Mouse (Mus musculus): ENCODE measurements around the gene Nrip3. TPM values are rescaled to one million over a fixed set of nuclear protein-coding genes. Genes with fewer than 3 reads are reported as not detected.

Nrip3 gene
- 0.57 TPM for polyA plus RNA-seq (2015; fragmentation: Illumina TruSeq; extraction: RNeasy Lipid Tissue Mini Kit (QIAGEN cat#74804); ENCODE audit: insufficient read depth, low replicate concordance)

GRCm38 (mm10) chr7:109781470-109782203, at the start of gene Nrip3:
TSS of gene Nrip3 (minus strand) at chr7:109782025.

DNA sequence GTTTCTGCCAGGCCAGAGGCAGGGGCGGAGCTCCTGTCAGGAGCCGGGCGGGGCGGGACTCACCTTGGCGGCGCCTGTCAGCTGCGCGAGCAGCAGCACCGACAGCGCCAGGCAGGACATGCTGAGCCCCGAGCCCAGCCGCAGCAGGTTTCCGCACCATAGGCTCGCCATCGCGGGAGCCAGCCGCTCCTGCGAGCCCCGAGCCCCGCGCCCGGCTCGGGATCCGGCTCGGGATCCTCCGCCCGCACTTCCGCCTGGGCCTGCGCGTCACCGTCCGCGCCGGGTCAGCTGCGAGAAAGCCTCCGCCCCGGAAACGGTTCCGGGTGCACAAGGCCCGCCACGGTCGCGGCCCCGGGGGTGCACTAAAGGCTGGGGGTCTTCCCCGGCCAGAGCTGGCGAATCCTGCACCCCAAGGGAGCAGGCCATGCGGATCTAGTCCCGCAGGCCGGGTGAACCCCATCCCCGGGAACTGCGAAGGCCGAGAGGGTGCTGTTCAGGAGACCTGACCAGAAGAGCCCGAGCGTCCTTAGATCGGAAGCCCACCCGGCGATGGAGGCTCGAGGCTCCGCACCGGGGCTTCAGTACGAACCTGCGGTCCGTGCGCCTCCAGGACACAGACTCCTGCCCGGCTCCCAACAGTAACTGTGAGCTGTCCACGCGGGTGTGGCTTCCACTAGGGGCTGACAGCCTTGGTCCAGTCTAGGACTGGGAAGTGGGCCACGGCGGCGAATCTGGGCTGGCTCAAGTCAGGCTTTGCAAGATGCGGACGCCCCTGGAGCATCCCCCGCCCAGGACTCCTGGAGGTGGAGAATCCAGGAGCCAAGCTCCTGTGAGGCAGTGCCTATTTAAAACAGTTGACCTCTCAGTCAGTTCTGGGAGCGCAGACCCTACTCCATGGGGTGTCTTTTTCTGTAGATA, 29.6 kb downstream of the Nrip3 start, which contains the start of gene Tmem9b:
Tmem9b (minus strand) TSS at position 868 of the 918 bp plus-strand sequence.

DNA sequence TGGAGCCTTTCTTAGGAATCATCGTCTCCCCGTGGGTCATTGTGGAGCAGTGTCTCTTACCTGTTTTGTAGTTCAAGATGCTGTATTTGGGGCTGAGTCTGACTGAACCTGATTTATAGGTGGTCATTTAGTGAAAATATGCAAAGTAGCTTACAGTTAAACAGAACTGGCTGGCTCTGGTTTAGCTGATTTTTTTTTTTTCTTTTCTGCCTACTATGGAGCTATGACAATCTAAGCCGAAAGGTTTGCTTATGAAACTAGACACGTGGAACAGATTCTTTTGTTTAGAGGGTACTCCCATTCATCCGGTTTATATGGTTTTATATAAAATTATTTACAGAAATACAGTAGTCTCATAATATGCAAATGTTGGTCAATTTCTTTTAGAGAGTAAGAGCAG, 50.2 kb downstream of the Nrip3 start, which contains the start of gene Ascl3:
Ascl3 (minus strand) TSS at position 101 of the 400 bp plus-strand sequence.

GRCm38 (mm10) chr7:109723697-109724096, 58.1 kb downstream of the Nrip3 start, which contains the start of gene BC051019:
TSS of gene BC051019 (minus strand) at chr7:109723850.

Other genes with a start within 250 kb of the Nrip3 start
- gene St5, start 78.4 kb downstream of the Nrip3 start, polyA plus RNA-seq (2015; fragmentation: Illumina TruSeq; extraction: RNeasy Lipid Tissue Mini Kit (QIAGEN cat#74804); ENCODE audit: insufficient read depth, low replicate concordance), result 36.0 TPM
- gene Akip1, start 78.3 kb downstream of the Nrip3 start, polyA plus RNA-seq (2015; fragmentation: Illumina TruSeq; extraction: RNeasy Lipid Tissue Mini Kit (QIAGEN cat#74804); ENCODE audit: insufficient read depth, low replicate concordance), result 19.3 TPM
- 0.14 TPM for gene BC051019, start 58.2 kb downstream of the Nrip3 start, polyA plus RNA-seq (2015; fragmentation: Illumina TruSeq; extraction: RNeasy Lipid Tissue Mini Kit (QIAGEN cat#74804); ENCODE audit: insufficient read depth, low replicate concordance)
- gene Ascl3, start 50.3 kb downstream of the Nrip3 start, polyA plus RNA-seq (2015; fragmentation: Illumina TruSeq; extraction: RNeasy Lipid Tissue Mini Kit (QIAGEN cat#74804); ENCODE audit: insufficient read depth, low replicate concordance), result not detected
- gene Tmem9b, start 29.1 kb downstream of the Nrip3 start, polyA plus RNA-seq (2015; fragmentation: Illumina TruSeq; extraction: RNeasy Lipid Tissue Mini Kit (QIAGEN cat#74804); ENCODE audit: insufficient read depth, low replicate concordance), result 60.7 TPM
- 0.26 TPM for gene Scube2, start 83.7 kb upstream of the Nrip3 start, polyA plus RNA-seq (2015; fragmentation: Illumina TruSeq; extraction: RNeasy Lipid Tissue Mini Kit (QIAGEN cat#74804); ENCODE audit: insufficient read depth, low replicate concordance)
- 81.7 TPM for gene Dennd5a, start 178.4 kb upstream of the Nrip3 start, polyA plus RNA-seq (2015; fragmentation: Illumina TruSeq; extraction: RNeasy Lipid Tissue Mini Kit (QIAGEN cat#74804); ENCODE audit: insufficient read depth, low replicate concordance)
- gene Tmem41b, start 204.9 kb upstream of the Nrip3 start, polyA plus RNA-seq (2015; fragmentation: Illumina TruSeq; extraction: RNeasy Lipid Tissue Mini Kit (QIAGEN cat#74804); ENCODE audit: insufficient read depth, low replicate concordance), result 42.3 TPM
- gene Ipo7, start 236.2 kb upstream of the Nrip3 start, polyA plus RNA-seq (2015; fragmentation: Illumina TruSeq; extraction: RNeasy Lipid Tissue Mini Kit (QIAGEN cat#74804); ENCODE audit: insufficient read depth, low replicate concordance), result 109 TPM

All from spleen, adult 10 weeks (tissue).